Mouse (Mus musculus) CD4-positive, CD25-positive, alpha-beta regulatory T cell, adult 4 months (primary cell): ENCODE results near the gene Sgsm2. TPM values are rescaled to one million over a fixed set of nuclear protein-coding genes. Genes with fewer than 3 reads are reported as not detected.

ENCODE experiments used
- ATAC-seq: one replicate; pipeline ENCODE4 v1.8.0; 2017
- polyA plus RNA-seq, 2 experiments: library from polyadenylated mRNA; unstranded; fragments of 100-300 nt; shearing (Covaris generic); gene quantifications; one replicate each; pipeline ENCODE4 v1.2.1; 2017

Sgsm2 gene
- polyA plus RNA-seq, 2 experiments from 2014 or later, result 2.8 to 3.3 TPM

DNA sequence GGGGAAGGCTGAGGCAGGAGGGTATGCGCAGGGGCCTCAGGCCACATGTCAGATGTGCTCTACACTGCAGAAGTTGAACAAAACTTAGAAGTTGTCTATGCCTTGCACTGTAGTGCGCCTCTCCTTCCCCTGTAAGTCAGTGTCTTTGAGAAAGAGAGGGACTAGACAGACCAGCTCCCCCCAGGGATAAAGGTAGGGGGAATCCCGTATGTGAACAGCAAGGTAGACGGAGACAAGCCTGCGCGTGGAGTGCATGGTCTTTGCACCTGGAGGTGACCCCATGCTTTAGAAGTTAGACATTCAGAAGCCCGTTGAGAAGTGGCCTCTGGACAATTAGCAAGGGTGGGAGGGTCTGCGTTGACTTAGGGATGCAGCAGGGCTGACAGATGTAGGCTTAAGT is 56.1 kb downstream of the Sgsm2 start:
- ATAC-seq, result no peak

DNA sequence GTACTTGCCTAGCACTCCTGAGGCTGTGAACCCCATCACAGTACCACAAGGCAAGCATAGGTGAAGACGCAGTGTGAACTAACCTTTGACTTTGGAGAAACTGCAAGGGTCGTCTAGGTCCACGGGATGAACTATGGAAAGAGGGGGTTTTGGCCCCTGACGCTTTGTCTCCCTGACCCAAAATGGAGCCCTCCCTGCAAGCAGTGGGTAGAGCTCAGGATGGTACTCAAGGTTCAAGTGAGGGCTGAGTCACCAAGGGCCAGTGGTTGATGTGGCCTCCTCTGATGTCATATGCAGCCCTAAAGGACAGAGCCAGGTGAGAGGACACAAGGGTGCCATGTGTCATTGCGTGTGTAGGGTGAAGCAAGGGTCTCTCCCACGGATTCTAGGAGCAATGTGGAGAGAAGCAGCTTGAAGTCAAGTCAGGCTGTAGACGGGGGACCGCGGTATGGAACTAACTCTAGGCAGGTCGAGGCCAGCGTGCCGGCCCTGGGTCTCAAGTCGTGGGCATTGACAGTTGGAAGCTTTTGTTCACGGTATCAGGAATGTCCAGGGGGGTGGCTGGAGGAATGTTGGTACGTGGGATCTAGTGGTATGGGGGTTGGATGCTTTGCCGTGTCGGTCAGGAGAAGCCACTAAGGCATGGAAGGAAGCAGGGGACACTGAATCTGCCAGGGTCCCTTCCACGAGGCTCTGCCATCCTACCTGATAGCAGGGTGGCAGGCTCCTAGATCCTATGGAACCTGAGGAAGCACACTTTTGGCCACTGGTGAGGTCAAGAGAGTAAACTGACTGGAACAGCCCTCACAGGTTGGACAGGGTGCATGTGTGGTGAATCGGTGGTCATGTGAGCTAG is 56.8 kb downstream of the Sgsm2 start:
- ATAC-seq, result no peak

DNA sequence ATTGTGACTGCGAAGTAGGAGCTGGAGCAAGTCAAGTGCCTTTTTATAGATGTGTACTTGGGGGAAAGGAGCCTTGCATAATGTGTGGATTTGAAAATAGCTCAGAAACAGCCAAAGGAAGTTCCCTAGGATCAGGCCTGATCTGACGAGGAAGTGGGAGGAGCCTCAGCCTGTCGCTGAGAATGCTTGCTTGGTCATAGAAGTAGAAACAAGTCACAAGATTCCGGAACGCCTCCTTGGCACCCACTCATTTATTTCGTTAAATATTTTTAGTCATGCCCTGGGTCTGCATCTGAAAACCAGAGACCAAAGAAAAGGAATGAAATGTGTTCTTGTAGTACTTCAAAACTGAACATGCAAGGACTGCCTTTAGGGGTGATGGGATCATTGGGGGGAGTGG is 57.9 kb downstream of the Sgsm2 start:
- peak; percentile 59 for ATAC-seq

DNA sequence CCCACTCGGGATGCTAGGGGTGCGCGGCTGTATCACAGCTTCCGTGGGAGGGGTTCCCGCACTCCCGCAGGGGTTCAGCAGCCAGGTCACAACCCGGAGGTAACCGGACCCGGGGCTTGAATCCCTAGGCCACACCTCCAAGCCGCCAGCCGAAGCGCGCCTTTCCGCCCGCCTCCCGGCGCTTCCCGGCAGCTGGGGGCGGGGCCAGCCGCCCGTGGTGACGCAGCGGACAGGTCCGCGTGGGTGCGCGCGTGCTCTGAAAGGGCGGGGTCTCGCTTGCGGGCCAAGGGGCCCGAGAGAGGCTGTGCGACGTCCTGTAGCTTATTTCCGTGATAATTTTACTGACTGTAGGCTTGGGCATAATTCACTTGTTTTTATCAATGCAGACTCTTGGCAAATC is 58.4 kb downstream of the Sgsm2 start:
- peak; percentile 70 for ATAC-seq

DNA sequence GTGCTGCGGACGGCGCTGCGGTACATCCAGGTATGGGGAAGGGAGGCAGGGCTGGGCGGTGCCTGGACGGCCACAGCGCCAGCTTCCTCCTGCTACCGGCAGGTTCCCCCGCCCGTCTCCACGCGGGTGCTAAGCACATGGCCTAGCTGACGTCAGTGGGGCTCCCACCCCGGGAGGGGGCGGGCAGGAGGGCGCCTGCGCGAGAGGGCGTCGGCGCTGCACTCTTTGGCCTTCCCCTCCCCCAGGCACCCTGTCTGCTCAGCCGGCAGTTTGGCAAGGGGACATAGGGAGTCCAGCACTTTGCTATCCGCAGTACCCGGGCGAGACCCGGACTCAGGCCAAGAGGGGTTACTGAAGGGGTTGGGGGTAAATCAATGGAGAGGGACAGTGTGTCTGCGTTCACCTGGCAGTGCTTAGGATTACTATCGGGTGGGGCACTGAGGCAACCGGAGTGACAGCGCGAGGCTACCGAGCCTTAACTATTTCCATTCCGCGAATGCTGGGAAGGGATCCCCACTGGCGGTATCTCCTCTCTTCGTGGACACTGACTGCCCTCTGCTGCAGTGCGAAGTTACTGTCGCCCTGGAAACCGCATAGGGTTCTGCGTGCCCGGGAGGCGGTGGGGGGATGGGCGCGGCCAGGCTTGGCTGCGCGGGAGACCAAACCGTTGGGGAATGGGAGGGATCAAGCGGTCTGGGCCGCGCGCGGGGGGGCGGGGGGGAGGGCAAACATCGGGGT is 59.0 kb downstream of the Sgsm2 start:
- peak; percentile 71 for ATAC-seq

DNA sequence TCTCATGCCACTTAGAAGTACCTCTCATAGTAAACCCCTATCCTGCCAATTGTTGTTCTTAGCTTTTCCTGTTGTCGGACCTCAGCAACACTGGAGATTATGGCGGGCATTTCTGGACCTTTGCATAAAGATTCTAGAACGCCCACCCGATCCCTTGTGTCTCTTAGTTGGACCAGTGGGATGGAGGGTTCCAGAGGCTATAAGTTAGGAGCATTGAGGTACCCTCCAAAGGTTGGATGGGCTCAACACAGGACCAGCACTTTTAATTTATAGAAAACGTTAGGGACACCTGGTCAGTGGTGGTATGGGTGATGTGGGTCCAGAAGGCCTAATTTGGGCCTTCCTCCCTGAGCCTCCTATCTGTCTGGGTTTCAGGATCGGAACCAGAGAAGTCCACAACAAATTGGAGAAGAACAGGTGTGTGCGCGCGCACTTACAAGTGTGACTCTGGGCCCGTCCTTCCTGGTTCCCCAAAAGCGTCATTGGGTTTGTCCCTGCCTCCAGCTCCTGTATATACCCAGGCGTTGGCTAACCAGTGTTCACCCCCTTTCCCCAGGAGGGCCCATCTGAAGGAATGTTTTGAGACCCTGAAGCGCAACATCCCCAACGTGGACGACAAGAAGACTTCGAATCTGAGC is 59.7 kb downstream of the Sgsm2 start:
- peak; percentile 1 for ATAC-seq

DNA sequence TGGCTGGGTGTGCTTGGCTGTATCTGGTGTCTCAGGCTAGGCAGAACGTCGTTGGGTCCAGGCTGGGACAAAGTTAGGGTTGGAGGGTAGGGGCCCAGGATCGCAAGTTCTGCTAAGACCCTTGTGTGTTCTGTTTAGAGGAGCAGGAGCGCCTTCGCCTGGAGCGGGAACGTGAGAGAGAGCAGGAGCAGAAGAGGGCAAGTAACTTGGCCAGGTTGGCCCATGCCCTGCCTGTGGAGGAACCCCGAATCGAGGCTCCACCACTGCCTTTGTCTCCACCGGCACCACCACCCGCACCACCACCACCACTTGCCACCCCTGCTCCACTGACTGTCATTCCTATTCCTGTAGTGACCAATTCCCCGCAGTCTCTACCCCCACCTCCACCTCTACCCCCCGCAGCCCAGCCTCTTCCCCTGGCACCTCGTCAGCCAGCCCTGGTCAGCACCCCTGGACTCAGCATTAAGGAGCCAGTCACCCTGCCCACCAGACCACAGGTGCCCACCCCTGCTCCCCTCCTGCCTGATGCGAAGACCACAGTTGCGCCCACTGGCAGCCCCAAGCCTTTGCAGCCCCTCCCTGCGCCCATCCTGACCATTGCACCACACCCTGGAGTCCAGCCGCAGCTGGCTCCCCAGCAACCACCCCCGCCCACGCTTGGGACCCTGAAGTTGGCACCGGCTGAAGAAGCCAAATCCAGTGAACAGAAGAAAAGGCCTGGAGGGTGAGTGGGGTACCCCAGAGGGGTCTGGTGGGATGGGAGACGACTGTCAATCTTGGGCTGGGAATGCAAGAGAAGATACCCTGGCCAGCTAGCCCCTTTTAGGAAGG is 60.4 kb downstream of the Sgsm2 start:
- no peak for ATAC-seq

DNA sequence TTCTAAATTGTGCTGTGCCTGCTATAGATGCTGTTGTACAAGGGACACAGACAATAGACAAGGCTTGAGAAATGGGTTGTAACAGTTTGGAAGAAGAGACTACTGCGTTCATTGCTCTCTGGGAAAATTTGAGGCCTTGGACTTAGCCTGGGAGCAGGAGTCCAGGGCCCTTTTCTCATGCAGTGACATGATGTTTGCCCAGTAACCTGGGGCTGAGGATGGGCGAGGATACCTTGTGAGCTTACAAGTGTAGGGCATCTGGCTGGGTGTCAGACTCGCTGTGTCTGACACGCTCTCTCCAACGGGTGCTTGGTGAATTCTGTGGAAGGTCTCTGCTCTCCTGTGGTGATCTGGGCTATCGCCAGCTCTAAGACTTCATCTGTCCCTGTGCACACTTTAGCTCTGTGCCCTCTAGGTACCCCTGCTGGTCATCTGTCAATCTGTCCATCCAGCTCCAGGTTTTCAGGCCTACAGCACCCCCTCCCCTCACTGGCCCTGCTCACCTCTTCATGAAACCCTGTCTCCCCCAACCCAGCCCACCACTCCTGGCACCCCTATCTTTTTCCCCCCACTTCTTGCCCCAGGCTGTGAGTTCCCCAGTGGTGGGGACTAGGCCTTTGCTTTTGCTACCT is 61.2 kb downstream of the Sgsm2 start:
- ATAC-seq, result no peak

DNA sequence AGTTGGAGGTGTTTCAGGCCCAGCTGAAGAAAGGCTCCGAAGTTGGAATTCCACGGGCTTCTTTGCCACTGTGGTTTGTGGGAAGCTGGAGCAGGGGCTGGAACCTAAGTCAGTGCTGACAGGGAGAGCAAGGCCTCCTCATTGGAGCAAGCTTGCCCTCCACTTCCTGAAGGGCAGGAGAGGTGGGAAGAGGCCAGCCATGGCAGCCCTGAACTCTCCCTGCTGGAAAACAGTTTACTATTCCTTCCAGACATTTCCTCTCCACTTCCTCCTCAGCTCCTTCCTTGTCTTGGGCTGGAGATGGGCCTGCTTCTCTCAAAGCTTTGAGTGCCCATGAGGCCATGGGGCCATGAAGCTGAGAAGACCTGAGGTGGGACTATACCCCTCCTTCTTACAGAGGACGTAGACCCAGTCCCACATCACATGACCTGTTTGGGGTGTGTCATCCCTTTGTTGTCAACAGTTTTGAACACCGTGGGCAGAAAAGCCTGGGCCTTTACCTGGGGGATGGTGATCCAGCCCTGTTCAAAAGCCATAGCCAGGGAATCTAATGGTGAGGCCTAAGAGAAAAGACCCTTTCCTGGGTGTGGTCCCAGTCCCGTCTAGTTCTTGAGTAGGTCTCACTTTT is 62.1 kb downstream of the Sgsm2 start:
- no peak for ATAC-seq

DNA sequence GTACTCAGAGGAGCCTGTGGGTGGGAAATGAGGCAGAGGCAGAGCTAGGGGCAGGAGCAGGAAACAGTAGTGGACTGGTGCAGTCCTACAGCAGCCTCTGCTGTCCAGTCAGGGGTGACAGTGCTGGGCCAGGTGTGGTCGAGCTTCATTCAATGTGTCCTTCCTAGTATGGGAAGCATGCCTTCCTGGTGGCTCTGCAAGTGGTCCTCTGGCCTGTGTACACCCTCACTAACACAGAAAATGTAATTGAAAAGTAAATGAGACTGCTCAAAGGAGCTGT is 62.6 kb downstream of the Sgsm2 start:
- no peak for ATAC-seq

DNA sequence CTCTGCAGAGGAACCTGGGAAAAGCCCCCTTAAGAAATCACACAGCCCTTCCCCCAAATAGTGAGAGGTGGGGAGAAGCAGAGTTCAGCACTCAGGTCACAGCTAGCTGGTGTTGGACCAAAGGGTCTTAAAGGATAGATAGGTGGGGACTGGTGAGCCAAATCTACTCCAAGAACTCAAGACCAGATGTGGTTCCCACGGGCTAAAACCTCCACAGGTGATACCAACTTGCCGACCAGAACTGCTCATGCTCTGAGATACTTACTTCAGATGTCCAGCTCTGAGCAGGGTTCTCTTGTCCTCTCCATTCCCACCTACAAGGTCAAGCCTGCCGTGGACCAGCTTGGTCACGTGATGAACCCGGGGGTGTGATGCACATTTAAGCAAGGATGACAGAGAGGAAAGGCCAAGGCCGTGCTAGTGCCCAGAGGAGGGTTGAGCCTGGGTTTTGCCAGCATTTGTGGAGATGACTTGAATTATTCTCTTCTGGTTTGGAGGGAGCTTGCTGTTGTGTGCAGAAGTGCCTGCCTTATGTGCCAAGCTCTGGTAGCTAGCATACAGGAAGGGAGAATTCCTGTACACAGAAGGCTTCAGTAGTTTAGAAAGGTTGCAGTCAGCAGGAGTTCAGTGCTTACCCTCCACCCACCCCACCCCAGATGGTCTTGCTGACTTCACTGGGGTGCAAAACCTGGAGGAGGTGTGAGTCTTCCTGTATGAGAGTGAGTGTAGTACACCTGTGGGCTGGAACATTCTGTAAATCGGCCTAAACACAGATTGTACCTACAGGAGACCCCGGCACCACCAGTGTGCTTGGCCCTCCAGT is 63.1 kb downstream of the Sgsm2 start:
- ATAC-seq, result no peak

DNA sequence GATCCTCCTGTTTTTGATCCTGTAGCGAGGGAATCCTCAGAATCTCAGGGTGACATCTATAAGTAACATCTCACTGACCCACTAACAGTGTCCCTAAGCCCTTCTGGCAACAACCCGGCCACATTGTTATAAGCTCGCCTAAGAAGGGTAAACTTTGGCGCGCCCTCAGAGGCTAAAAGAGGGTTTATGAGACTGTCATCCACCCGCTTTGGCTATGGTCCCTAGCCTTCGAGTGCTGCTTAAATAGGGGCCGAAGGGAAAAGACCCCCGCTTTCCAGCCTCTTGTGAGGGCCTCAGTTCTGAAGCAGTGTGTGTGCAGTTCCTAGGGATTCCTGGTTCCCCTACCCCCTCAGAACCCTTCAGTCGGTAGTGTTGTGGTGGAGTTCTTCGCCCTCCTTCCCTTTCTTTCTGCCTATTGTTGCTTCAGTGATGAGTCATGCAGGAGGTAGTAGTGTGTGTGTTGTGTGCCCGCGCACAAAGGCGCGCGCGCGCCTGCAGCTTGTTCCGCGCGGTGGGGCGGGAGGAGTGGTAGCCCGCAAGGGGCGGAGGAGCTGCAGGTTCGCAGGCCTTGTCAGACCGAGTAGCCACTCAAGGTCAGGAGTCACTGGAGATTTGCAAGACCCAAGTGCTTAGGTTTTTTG is 64.2 kb downstream of the Sgsm2 start:
- ATAC-seq, result peak; percentile 19

DNA sequence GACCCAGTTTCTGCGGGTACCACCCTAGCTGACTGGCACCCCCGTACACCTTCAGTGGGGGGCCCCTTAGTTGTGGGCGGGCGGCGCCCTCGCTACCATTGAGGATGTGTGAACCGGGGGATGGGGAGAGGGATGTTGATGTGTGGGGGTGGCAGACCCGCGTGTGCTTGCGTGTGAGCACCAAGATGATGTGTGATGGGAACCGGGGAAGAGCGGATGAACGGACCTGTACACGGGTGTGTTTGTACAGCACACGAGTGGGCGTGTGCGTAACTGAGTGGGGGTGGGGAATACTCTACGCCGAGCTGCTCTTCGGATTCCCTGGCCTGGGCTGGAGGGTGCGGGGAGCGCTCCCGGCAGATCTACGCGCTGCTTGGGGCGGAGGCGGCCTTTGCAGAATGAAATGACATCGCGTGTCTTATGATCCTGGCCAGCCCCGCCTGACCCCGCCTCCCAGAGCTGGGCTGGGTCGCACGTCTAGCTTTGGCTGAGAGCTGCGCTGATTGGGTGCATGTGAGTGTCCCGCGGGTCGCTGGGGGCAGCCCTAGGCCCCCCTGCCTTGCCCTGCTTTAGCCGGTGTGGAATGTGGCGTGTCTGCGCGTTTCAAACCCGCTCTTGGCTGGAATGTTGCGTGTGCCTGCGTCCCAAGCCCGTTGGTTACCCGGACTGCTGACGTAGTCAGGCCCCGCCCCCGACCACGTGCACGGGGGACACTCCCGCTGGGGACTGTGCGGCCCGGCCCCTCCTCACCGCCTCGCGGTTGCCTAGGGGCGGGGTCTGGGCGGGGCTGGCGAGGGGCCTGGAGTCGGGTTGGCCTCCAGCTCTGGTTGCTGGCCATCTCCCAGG is 65.0 kb downstream of the Sgsm2 start:
- peak; percentile 47 for ATAC-seq

DNA sequence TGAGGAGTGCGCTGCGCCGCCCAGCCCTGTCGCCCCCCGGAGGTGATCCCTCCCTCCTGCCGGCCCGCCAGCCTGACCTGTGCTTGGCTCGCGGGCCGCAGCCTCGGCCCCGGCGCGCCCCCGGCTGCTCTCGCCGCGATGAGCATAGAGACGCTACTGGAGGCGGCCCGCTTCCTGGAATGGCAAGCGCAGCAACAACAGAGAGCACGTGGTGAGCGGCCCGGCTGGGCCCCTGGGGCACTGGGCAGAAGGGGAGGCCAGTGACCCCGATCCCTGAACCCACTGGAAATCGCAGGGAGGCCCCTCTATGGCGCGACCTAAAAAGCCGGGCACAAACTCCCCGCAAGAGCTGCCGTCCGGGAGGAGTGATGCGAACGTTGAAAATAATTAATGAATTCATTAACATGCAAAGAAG is 65.7 kb downstream of the Sgsm2 start:
- no peak for ATAC-seq

DNA sequence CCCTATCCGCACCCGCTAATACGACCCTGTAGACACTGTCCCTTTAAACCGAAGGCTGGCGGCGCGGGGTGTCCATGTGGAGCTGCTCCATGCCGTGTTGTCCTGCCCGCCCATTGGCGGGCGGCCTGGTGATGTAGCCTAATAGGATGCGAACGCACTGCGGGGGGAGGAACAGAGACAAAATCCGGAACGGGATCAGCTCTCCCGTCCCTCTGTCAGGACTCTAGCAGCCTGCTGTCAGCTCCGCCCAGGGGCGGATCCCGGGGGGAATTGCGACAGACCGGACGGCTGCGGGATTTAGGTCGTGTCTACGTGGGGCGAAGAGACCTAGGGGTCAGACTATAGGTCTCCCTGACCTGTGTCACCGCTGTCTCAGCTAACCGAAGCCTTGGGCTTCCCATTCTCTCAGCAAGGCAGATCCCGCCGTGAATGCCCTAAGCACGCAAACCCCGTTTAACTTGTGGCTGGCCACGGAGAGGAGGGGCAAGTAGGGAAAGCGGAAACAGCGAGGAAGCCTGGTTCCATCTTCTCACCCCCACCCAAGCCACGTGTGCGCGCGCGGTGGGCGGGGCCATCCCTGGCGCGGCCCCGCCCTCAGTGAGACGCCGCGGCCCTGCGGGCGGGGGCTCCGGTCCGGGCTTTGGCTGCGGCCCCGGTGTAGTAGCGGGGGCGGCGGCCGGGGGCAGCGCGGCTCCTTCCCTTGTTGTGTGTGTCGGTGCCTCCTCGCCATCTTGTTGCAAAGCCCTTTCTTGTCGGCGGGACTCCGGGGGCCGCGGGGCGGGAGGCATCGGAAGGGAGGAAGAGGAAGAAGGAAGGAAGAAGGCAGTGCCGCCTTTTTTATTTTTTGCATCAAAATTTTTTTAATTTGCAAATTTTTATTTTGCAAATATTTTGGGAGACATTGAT is 66.4 kb downstream of the Sgsm2 start, which contains the start of gene Mnt:
Gene Mnt (plus strand): TSS at position 665 of the 906 bp plus-strand sequence.
- ATAC-seq, result peak; percentile 59

DNA sequence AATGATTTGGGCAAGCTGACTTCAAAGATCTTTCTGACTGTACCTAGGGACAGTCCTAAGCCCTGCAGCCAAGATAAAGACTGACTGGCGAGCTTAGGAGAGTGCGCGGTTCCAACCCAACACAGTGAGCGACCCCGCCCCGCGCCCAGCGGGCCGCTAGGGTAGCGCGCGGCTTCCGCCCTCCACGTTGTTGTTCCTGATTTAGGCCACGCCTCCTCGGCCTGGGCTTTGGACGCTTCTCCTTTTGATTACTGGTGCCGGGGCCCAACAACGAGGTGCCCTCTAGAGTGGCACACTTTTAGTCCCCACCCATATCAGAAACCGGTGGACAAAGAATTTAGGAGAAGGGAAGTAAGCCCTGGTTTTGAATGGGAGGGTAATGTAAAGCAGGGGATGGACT is 67.0 kb downstream of the Sgsm2 start:
- peak; percentile 35 for ATAC-seq

DNA sequence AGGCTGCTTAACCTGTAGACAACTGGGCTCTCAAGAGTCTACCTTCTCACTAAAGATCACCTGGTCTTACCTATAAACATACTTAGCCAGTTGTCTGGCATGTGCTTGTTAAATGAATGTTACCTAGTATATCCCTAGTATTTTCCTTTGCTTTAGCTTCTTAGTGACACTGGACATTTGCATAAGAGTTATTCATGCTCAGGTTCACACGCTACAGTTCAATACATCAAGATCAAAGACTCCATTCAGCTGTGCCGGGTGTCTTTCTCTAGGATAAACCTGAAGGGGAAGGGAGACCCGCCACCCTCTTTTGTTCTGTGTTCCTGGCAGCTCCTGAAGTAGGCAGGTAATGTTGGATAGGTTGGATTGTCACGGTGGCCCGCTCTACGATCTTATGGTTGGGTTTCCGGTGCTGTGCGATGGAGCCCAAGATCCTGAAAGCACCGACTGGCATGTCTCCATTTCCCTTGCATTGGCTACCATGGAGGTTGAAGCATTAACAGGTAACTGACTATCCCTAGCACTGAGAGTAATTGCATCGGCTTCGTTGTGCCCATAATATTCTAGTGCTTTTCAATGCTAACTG is 67.8 kb downstream of the Sgsm2 start:
- no peak for ATAC-seq

DNA sequence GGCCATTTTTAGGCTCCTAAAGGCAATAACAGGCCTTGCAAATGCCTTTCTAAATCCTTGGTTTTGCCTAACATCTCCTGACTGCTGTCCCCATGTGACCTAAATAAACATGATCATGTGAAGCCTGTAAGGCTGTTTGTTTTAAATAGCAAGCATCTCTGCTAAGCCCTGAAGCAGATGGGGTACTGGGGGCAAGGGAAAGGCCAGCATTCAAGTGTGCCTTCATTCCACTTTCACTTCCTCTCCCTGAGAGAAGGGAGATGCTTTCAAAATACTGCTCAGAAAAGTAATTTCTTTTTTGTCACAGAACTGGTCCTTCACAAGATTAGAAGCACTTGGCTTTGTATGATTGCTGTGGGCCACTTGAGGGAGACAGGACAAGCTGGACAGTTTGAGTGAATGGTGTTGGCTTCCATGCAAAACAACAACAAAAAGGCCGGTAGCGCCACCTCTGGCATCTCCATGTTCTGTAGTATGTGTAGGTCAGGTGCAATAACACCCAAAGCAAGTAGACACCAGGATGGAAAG is 68.4 kb downstream of the Sgsm2 start:
- no peak for ATAC-seq
